Mouse (Mus musculus): ENCODE measurements at regions not wholly inside any gene's neighbourhood (a gene's known extent, or its start where the extent isn't known, plus 50 kb on each side); places are given as distances from the start of the nearest gene placed in this dataset.

- TF ChIP-seq GATA1 (IDR thresholded peaks at IDR 0.05; ENCODE audit: low read length) = no peak
- TF ChIP-seq TAL1 (IDR thresholded peaks at IDR 0.05; ENCODE audit: low read length) = no peak
Observed at GRCm38 (mm10) chr3:58310390-58310789, 104.1 kb upstream of the Tsc22d2 start.

Data from erythroblast, embryonic 14.5 days (primary cell).